Mouse (Mus musculus) lung, postnatal 10 days (tissue): ENCODE results near the gene Tubd1.
A peak's percentile ranks its signal among the peaks of the same experiment; 100 is the strongest.
"Not testable (repeated sequence)": the region's sequence is repeated elsewhere in the genome, so short reads cannot be mapped to it uniquely, and the experiment has no call there.

ENCODE experiments used
- DNase-seq: peaks from one replicate; pipeline ENCODE4 v3.0.0; 2021

Gene Tubd1

DNA sequence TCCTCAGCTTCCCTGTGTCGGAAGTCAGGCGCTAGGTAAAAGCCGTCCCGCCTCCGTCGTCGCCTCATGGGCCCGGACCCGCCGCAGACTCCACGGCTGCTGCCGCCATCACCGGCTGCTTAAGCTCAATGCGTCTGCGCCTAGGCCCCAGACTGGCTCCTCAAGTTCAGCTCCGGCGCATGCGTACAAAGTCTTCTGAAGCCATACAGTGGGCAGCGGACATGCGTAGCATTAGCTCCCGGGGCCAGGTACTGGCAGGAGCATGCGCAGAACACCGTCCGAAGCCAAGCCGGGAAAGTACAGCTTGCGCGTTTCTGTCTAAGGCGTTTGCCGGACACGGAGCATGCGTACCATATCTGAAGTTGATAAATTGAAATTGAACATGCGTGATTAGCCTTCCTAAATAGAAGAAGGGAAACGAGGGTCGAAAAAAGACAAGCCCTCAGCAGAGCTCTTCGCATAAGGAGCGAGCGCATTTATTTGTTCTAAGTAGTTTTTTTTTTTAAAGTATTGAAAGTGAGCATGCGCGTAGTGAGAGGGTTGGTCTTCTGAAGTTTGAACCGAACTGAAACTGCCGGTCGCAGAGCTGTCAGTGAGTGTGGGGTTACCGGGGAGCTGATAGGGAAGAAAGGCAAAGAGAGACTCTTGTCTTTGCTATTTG lies at the start of gene Tubd1, which contains the start of gene Rps6kb1:
TSS of gene Tubd1 (plus strand) at position 353 of the 661 bp plus-strand sequence.
TSS of gene Rps6kb1 (minus strand) at position 167 of the 661 bp plus-strand sequence.
- DNase-seq = peak; percentile 100

DNA sequence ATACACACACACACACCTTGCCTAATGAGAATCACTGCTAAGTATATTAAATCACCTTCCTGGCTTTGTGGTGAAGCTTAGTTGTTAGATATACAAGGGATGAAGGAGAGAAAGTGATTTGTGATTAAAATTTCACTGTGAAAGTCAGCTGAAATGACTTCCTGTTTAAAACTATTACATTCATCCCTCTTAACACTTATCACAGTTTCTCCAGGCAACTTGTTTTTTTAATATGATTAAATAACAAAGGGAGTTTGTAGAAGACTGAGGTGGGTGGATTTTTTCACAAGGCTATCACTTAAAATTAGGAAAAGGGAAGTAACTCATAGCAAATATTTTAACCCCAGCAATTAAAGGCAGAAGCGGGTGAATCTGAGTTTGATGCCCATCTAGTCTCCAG lies 47.4 kb upstream of the Tubd1 start:
- no peak for DNase-seq

DNA sequence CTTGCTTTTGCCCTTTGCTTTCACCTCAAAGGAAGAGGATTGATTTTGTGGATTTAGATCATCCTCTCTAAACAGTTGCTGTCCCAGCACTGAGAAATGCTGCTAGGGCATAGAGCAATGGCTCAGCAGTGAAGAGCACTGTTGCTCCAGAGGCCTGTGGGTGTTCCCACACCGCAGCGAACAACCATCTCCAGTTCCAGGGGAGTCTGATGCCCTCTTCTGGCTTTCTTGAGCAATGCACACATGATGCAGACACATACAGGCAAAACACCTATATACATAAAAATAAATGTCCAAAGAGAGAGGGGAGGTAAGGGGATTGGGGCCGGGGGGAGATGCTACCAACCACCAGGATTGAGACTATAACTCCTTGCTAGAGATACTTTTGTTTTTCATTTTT lies 46.9 kb upstream of the Tubd1 start:
- DNase-seq = no peak

DNA sequence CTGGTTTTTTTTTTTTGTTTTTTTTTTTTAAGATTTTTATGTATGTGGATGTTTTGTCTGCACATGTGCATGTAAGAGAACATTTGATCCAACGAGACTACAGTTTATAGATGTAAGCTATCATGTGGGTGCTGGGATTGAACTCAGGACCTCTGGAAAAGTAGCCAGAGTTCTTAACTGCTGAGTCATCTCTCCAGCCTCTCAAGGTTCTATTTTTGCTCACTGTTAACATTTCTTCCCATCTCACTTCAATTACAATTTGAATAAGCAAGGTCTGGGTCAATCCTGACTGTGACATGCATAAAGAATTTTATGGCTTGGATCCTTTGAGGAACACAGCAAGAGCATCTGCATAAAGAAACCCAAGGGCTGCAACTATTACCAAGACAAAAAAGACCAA lies 44.0 kb upstream of the Tubd1 start:
- no peak for DNase-seq

DNA sequence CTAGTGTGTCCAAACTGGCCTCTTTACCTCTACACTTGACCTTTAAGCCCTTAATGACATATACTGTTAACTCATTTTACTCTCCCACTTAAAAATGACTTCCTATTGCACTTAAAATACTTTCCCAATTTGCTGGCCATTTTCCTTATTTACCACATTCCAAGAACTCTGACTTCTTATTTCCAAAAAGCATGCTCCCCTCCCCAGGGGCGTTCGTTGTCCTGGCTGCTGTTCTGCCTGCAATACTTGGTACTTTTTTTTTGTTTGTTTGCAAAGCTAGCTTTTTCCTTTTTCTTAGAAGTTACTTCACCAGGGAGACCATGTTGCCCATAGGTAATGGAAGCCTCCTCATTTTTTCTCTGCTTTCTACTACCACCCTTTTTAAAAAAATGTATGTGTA lies 41.7 kb upstream of the Tubd1 start:
- DNase-seq = no peak

DNA sequence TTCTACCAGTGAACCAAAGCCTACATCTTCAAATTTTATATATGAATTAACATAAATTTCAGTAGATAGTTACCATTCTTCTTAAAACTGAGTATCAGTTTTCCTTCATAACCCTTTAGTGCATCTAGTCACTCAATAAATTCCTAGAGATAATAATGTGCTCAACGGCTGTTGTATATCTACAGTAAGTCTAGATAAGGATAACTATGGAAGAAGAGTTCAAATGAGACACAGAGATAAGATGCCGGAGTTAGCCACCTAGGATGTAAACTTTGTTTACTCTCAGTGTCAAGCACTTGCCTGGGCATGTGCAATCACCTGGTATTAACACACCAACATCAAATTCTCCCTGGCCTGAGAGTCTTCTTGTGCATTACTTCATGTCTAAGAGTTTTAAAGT lies 37.5 kb upstream of the Tubd1 start:
- DNase-seq = no peak

DNA sequence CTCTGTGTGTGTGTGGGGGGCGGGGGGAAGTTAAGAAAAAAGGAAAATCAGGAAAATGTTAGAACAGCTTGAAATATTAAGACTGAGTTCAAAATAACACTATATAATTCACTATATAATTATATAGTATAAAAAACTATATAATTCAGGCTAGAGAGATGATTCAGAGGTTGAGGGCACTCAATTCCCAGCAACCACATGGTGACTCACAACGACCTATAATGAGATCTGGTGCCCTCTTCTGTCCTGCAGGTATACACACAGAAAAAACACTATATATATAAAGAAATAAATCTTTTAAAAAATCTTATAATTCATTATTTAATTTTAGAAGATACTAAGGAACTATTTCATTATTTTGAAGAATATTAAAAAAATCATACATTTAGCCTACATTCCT lies 36.8 kb upstream of the Tubd1 start:
- no peak for DNase-seq

DNA sequence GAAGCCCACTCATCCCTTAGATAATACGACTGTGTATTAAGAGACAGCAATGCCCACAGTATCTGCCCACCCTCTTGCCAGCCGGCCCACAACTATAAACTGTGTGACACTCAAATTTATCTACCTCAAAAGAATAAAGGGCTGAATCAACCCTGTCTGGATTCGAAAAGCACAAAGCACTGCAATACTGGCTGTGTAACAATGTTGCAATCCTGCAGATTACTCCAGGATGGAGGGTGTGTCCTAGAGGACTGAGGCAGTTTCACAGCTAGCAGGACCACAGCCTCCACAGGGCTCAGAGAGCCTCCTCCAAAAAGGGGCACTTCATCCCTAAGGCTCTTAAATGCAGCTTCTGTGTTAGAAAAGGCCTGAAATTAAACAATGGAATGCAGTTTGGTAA lies 28.2 kb upstream of the Tubd1 start:
- no peak for DNase-seq

DNA sequence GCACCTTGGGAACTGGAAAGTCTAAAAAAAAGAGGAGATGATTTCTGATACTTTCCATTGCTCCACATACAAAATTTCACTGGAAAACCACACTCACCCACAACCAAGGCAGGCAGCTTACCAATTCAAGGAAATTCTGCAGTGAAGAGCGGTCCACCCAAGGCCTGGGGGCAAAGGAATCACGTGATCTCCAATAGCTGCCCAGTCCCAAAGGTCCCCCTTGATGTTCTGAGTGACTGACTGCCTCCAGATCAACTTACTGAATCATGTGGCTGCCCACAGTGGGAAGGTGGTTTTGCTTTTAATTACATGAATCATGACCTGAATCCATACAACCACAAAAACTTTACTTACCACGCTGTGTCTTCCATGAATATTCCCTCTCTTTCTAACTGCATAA lies 27.6 kb upstream of the Tubd1 start:
- no peak for DNase-seq

DNA sequence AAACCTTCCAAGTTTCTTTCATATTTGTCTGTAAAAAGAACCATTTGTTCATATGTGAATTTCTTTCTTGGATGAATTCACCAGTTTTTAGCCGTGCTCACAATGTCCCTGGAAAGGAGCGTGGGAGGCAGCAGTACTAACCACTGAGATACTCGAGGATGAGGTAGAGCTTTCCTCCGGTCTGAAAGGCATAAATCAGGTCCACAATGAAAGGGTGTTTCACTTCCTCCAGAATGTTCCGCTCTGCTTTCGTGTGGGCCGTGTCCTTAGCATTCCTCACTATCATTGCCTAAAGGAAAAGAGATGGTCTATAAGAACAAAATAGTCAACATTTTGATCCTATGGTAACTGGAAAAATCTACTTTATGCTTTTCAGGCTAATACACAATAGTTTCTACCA lies 25.0 kb upstream of the Tubd1 start:
- no peak for DNase-seq

DNA sequence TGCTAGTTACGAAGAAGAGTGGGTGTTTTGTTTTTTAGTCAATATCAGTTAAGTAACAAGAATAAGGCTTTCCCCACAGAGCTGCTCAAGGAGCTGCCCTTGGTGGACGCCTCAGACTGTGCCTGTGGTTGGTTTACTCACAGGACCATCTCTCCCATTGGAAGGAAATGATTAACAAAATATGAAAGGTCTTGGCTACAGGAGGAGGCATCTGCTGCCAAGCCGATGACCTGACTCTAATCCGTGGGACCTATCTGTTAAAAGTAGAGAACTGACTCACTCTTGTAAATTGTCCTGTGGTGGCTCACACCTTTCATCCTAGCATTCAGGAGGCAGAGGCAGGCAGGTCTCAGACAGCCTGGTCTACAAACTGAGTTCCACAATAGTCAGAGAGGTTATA lies 17.3 kb upstream of the Tubd1 start:
- no peak for DNase-seq

DNA sequence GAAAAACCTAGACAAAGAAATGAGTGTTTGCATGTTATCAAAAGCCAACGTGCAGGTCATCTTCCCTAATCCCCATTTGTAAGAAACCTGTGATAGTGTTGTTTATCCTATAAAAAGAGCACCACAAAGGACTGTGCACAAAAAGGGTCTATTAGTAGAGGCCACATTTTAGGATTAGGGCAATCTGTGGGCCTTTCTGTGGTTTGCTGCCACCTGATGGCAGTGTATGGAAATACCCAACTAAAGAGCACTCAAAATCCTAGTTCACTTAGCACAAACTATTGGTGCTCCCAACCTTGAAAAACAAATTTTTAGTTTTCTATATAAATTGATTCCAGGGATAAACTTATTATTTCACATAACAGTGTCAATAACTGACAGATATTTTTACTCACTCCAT lies 12.0 kb upstream of the Tubd1 start:
- peak; percentile 36 for DNase-seq

DNA sequence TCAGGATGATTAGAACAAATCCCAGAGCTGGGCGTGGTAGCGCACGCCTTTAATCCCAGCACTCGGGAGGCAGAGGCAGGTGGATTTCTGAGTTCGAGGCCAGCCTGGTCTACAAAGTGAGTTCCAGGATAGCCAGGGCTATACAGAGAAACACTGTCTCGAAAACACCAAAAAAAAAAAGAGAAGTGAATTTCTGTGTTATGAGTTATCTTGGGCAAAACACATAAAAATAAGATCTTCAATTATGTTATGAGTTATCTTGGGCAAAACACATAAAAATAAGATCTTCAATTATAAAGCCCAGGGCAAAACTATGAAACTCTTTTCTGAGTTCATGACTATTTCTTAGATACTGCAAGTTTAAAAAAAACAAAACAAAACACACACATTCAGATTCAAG lies 11.5 kb upstream of the Tubd1 start:
- DNase-seq = not testable (repeated sequence)

DNA sequence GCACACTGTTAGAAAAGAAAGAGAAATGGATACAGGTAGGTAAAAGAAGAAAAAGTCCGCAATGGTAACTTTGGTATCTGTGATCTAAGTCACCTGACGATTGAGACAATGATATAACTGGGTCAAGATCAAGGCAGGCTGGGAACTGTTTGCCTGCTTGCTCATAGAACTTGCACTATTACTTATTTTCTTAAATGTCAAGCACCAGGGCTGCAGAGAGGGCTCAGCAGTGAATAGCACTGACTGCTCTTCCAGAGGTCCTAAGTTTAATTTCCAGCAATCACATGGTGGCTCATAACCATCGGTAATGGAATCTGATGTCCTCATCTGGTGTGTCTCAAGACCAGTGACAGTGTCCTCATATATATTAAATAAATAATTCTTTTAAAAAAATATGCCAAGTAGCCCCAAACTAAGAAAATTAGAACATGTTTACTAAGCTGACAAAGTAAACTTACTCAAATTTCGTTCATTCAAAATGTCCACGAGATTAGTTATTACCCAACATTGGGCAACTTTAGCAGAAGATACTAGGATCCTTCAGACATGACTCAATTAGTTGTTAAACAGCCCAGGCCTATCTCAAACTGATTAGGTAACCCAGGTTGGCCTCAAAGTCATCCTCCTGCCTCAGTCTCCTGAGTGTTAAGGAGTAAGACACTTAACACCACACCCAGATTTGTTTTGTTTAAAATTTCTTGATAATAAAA lies 10.4 kb upstream of the Tubd1 start:
- DNase-seq = no peak

DNA sequence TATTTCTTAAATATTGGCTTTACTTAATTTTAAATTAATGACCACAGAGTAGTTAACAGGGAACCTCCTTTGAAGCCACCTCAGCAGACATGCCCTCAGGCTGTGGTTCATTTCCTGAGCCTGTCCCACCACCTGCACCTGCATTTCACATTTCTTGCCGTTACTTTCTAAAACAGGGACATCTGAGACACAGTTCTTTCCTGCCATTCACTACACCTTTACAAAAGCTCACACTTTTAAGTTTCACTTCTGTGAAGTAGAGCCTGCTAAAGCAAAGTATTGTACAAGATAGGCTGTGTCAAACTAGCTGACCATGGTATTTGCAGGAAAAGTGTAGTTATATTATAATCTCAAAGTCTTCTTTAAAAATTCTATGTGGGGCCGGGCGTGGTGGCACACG lies 6.0 kb upstream of the Tubd1 start:
- DNase-seq = no peak

DNA sequence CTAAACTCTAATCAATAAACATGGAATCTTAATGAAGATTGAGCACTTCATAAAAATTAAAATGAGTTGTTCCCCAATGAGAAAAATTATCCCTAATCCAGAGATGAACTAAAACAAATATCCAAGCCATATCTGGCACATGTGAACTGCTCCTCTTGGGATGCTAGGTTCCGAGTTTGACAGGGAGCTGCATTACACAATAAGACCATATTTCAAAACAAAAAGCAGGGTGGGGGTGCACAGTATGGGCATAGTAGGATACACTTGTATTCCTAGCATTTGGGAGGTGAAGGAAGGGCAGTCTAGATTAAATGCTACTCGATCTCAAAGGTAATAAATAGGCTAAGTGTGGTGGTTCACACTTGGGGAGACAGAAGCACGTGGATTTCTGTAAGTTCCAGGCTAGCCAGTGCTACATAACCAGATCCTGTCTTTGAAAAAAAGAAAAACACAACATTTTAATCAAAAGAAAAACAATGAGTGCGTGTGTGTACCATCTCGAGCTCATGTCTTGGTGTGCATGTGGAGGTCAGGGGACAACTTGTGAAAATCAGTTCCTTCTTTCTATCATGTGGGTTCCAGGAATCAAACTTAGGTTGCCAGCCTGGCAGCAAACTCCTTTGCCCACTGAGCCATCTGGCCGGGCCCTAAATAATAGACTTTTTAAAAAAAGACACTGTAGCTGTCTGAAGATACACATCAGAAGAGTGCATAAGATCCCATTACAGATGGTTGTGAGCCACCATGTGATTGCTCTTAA lies 4.9 kb upstream of the Tubd1 start:
- no peak for DNase-seq

DNA sequence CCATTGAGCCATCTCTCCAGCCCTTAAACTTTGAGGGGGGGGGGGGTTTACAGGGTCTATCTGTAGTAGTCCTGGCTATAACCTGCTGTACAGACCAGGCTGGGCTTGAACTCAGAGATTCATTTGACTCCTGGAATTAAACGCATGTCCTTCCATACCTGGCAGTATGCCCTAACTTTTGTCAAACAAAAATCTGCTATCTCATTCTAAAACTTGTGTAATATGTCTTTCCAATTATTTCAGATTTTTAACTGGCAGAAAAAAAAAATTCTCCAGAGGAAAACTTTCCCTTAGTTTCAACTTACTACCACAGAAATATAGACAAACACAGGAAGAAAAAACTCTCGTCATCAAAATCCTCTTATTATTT lies 4.3 kb upstream of the Tubd1 start:
- DNase-seq = no peak

DNA sequence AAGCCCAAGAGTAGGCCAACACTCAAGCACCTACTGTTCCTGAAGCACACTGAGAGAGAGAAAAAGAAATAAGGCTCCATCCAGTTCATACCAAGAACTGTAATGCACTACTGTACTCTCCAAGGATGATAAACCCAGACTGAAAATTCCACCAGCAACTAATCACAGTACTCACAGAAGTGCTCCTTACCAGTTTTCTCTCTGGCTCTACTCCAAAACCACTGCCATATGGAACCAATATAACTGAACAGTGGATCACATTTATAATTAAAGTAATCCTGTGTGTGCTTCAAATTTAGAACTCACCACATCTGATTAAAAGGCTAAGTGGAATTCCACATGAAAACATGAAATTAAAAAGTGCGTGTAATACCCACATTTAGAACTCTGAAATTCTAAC lies 1.9 kb upstream of the Tubd1 start:
- DNase-seq = no peak

DNA sequence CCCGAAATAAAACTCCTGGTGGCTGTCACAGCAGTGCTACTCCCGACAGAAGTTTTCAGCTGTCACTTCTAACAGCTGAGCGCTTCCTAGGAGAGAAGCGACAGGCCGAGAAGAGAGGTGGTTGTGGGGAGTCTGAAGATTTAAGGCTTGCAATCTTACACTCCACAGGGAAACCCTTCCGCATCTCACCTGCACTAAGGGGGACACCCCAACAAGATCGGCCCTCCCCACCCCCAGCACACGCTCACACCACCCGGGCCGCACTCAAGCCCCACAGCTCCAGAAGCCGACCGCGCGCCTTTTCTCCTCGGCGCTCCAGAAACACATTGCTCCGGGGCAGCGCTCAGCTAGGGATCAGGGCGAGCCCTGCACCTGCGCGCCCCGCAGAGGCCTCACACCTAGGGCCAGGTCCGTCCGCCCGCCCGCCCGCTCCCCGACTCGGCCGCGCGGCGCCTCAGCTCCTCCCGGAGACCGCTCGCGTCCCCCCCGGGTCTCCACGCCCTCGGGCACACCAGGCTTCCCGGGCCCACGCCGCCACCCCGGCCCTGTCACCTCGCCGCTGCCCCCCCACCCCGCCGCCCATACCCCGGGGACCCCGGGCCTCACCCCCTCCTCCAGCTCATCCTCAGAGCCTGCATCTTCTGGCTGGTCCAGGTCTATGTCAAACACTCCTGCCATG lies 692 bp upstream of the Tubd1 start:
- no peak for DNase-seq

DNA sequence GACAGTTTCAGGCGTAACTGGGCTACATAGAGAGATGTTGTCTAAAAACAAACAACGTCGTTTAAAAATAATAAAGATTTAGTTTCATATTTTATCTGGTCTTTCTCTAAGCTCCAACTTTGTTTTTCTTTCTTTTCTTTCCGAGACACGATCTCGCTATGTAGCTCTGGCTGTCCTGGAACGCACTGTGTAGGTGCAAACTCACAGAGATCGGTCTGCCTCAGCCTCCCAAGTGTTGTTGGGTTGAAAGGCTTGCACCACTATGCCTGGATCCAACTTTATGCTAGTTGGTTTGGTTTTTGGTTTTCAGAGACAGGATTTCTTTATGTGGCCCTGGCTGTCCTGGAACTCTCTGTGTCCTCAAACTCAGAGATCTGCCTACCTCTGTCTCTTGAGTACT lies 765 bp downstream of the Tubd1 start:
- DNase-seq = no peak

DNA sequence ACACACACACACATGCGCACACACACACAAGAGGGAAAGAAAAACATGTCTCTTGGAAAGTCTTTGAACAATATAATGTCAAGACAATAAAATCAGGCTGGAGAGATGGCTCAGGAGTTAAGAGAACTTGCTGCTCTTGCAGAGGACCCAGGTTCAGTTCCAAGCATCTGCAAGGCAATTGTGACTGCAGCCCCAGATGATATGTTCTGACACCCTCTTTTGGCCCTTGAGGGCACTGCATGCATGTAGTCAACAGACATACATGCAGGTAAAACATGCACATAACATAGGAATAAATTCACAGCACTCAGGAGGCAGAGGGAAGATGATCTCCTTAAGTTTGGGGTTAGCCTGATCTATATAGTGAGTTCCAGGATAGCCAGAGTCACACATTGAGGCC lies 2.6 kb downstream of the Tubd1 start:
- no peak for DNase-seq

DNA sequence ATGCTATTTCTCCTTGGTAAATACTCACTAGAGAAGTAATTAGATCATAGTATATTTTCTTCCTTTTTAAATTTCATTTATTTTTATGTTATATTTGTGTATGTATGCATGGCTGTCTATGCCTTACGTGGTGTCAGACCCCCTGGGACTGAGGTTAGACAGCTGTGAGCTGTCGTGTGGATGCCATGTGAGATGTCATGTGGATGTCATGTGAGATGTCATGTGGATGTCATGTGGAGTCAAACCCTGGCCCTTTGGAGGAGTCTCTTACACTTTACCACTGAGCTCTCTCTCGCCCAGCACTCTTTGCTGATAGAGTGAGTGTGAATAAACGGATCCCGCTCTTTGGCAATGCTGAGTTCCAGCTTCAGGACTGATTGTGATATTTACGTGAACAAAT lies 8.7 kb downstream of the Tubd1 start:
- DNase-seq = no peak

DNA sequence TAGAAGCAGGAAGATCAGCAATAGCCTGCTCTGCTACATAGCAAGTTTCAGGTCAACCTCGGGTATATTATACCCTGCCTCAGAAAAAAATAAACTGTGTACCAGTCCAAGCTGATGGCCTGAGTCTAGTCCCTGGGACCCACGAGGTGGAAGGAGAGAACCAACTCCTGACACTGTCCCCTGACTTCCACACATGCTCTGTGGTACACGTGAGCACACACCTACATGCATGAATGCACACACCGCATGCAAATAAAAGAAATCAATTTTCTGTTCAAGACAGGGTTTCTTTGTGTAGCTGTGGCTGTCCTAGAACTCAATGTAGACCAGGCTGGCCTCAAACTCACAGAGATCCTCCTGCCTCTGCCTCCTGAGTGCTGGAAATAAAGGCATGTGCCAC lies 13.5 kb downstream of the Tubd1 start:
- no peak for DNase-seq

DNA sequence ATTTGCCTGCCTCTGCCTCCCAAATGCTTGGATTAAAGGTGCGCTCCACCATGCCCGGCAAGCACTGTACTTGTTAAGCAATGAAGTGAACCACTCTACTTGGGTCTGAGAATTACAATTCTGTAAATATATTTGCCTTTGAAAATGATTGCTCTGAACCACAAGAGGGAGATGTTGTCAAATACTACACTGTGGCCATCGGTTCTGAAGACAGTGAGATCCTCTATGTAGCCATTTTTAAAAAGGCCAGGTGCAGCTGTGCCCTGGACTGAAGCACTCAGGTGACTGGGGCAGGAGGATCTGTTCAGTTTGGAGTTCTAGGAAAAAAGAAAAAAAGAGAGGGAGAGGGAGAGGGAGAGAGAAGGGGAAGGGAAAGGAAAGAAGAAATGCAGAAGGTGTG lies 23.6 kb downstream of the Tubd1 start:
- peak; percentile 46 for DNase-seq
